Mouse (Mus musculus) midbrain, postnatal 0 days (tissue): ENCODE data around the gene Ddb2. TPM values are rescaled to one million over a fixed set of nuclear protein-coding genes. Genes with fewer than 3 reads are reported as not detected.

Experiments used
- ATAC-seq: fragments of 200-750 bp; cut with Nextera tagmentation; 2 replicates; pipeline ENCODE4 v1.8.0; 2017; ENCODE audit warnings: moderate number of reproducible peaks, mild to moderate bottlenecking, moderate TSS enrichment, moderate library complexity; ENCODE audit not compliant: low FRiP score
- DNase-seq: peaks from one replicate; pipeline ENCODE4 v3.0.0-alpha.2; 2015; ENCODE audit warnings: low spot score
- H3K27ac ChIP-seq: fragments of 300-500 bp; sonication (generic); 2 replicates; pipeline ENCODE4 v1.5.1; 2014; ENCODE audit warnings: low read depth, mild to moderate bottlenecking, low read length, mixed read lengths
- H3K27me3 ChIP-seq: fragments of 300-500 bp; sonication (generic); 2 replicates; pipeline ENCODE4 v1.6.1; 2014; ENCODE audit warnings: low read length, control low read depth, mixed read lengths; ENCODE audit not compliant: insufficient read depth
- H3K36me3 ChIP-seq: fragments of 300-500 bp; sonication (generic); 2 replicates; pipeline ENCODE4 v1.6.1; 2014; ENCODE audit warnings: low read length, control low read depth, mixed read lengths; ENCODE audit not compliant: insufficient read depth
- H3K4me1 ChIP-seq: fragments of 300-500 bp; sonication (generic); 2 replicates; pipeline ENCODE4 v1.6.1; 2014; ENCODE audit warnings: mild to moderate bottlenecking, control low read depth, antibody characterized with exemption, low read length, mixed read lengths; ENCODE audit not compliant: insufficient read depth
- H3K4me2 ChIP-seq: fragments of 300-500 bp; sonication (generic); 2 replicates; pipeline ENCODE4 v1.6.1; 2014; ENCODE audit warnings: low read depth, mild to moderate bottlenecking, low read length, mixed read lengths; ENCODE audit not compliant: poor library complexity, severe bottlenecking
- H3K4me3 ChIP-seq: fragments of 300-500 bp; sonication (generic); 2 replicates; pipeline ENCODE4 v1.5.1; 2014; ENCODE audit warnings: low read depth, mild to moderate bottlenecking, low read length, moderate library complexity
- H3K9ac ChIP-seq: fragments of 300-500 bp; sonication (generic); replicated peaks from 2 replicates; pipeline ENCODE4 v1.6.1; 2014; ENCODE audit warnings: mild to moderate bottlenecking, low read length, moderate library complexity, mixed read lengths; ENCODE audit not compliant: poor library complexity, severe bottlenecking
- H3K9me3 ChIP-seq: fragments of 300-500 bp; sonication (generic); 2 replicates; pipeline ENCODE4 v1.6.1; 2016; ENCODE audit warnings: low read length, control low read depth
- CTCF ChIP-seq: IDR thresholded peaks from 2 replicates; pipeline ENCODE4 v1.5.1; 2016; ENCODE audit warnings: antibody characterized with exemption, mild to moderate bottlenecking
- WGBS: fragments of 180-500 bp; shearing (Covaris S2); extraction: QIAGEN DNeasy Blood & Tissue Kit; methylation state at CpG from one replicate; pipeline ENCODE4 v1.1.7; 2014; 5-methylcytosine and 5-hydroxymethylcytosine counted together
- polyA plus RNA-seq: library from polyadenylated mRNA; unstranded; fragments of >200 nt; fragmentation: Nextera tagmentation; extraction: Ambion mirVana; gene quantifications from 2 replicates; pipeline ENCODE4 v1.2.1, GENCODE M21; 2015
- total RNA-seq: library from RNA; depleted of rRNA; stranded (reverse); fragments of >200 nt; gene quantifications from 2 replicates; pipeline ENCODE4 v1.2.3, GENCODE M21; 2014

Gene Ddb2
- total and polyA plus RNA-seq, 2 experiments from 2014 or later: 7.9 to 13.4 TPM

DNA sequence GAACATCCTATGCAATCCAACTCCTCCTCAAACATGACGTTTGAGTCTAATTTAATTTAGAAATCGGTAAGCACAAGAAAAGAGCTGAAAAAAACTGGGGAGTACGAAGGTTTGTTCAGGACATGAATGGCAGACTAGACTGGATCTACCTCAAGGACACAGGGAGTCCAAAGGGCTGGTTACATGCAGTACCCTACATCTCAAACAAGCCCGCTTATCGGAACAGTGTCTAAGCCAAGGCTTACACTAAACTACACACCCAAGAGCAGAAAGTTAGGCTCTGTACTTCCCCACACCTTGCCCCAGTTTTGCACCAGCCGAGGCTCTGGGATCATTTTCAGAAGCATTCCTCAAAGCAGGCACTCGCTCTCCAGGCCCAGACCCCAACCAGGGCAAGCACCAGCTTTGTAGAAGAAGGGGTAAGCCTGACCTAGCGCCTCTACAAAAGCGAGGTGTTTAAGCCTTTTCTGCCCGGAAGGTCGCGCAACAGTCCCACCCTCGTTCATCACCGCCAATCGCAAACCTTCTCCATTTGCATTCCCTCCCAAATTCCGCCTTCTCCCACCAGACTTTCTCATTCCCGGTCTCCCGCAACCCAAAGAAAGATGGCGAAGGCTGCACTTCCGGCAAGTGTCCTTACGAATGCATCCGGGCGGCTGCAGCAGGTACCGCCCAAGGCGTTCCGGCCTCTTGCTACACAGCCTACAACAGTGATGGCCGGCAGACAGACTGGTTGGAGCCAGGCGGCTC, 34.4 kb downstream of the Ddb2 start, which contains the start of the genes Nr1h3 and Acp2:
TSS of gene Nr1h3 (minus strand) at position 613 of the 750 bp plus-strand sequence.
TSS of gene Acp2 (plus strand) at position 664 of the 750 bp plus-strand sequence.
- H3K27me3 ChIP-seq: no peaks in the 10 kb centered on the region
- H3K4me1 ChIP-seq: peaks cover 12% of the 10 kb centered on the region; the same call in 1 of the 2 replicates
- ATAC-seq: peak; percentile 96
- peak within 1 kb of the TSS; percentile 84 for H3K27ac ChIP-seq
- peak; percentile 18; the same call in 1 of the 2 replicates for TF ChIP-seq CTCF
- peak; percentile 96 for DNase-seq
- 2% methylated on average over 28 of the region's 28 CpGs for WGBS
- peak within 1 kb of the TSS; percentile 68 for H3K4me2 ChIP-seq
- H3K4me3 ChIP-seq: peak within 1 kb of the TSS; percentile 52
- H3K9ac ChIP-seq: peak within 1 kb of the TSS; percentile 76
- peaks cover 12% of the 10 kb centered on the region; the same call in 1 of the 2 replicates for H3K36me3 ChIP-seq
- H3K9me3 ChIP-seq: no peaks in the 10 kb centered on the region

GRCm38 (mm10) chr2:91198888-91199287, 37.9 kb downstream of the Ddb2 start:
- Histone ChIP-seq H3K9ac (no peak overlapping the region), H3K9me3 (no peaks in the 10 kb centered on the region), H3K36me3 (no peaks in the 10 kb centered on the region), H3K4me3 (no peak overlapping the region), H3K4me2 (no peak overlapping the region), H3K27ac (no peak overlapping the region), H3K27me3 (no peaks in the 10 kb centered on the region), H3K4me1 (peaks cover 10% of the 10 kb centered on the region; the same call in 1 of the 2 replicates)
- TF ChIP-seq CTCF: no peak
- ATAC-seq (no peak), DNase-seq (no peak)
- 85% methylated on average over 3 of the region's 3 CpGs for WGBS

DNA sequence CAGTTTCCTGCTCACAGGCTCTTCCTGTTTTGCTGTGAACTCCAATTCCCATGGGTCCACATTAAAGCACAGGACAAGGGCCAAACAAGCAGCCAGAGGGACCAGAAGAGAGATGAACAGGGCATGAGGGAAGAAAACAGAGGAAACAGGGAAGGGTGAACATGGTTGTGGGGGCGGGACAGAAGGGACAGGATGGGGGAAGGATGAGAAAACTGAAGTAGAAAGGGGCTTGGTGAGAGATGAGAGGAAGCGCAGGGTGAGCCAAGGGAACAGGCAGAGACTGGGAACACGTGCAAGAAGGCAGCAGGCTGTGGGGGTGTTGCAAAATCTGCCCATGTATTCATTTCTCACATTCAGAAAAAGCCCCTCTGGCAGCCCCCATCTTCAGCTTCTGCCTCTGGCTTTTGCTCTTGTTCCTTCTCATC, 40.2 kb downstream of the Ddb2 start:
- Histone ChIP-seq H3K9me3 (no peaks in the 10 kb centered on the region), H3K4me3 (no peak overlapping the region), H3K36me3 (no peaks in the 10 kb centered on the region), H3K27ac (no peak overlapping the region), H3K27me3 (no peaks in the 10 kb centered on the region), H3K4me1 (0 out of 2 replicates have a peak, but pooled peaks cover 3% of the 10 kb centered on the region), H3K9ac (no peak overlapping the region), H3K4me2 (no peak overlapping the region)
- no peak for TF ChIP-seq CTCF
- no peak for ATAC-seq
- WGBS: 70% methylated on average over 3 of the region's 3 CpGs
- DNase-seq: no peak

DNA sequence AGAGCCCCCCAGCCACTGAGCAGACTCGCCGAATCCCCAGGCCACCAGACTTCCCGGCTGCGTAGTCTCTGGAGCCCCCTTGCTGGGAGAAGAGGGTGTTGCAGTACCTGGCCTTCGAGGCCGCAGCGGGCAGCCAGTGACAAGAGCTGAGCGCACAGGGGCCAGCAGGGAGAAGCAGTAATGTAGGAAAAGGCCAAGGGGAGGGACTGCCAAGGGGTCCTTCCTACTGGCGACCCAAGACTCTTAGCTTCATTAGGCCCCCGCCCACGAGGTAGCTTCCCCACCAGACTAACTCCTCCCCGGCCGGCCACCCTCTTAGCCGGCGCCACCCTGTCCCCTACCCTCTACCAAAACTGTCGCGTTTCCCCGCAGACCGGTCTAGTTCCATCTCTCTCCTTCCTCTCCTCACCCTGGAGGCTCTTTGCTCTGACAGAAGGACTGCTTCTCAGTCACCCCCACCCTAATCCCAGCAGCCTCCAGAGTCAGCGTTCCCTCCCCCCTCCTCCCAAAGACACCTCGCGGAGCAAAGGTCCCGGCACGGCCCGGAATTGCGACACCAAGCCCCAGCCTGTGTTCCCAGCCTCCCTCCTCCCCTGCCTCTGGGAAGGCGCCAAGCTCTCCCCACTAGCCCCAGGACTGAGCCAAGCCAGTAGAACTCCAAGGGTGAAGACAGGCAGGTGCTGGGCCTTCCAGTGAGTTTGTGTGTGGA, 42.0 kb downstream of the Ddb2 start:
- Histone ChIP-seq H3K4me2 (peak overlapping the region; percentile 47), H3K9me3 (no peaks in the 10 kb centered on the region), H3K27ac (no peak overlapping the region), H3K9ac (peak overlapping the region; percentile 29), H3K36me3 (no peaks in the 10 kb centered on the region), H3K4me1 (0 out of 2 replicates have a peak, but pooled peaks cover 3% of the 10 kb centered on the region), H3K4me3 (peak overlapping the region; percentile 23; the same call in 1 of the 2 replicates), H3K27me3 (no peaks in the 10 kb centered on the region)
- 2% methylated on average over 27 of the region's 27 CpGs for WGBS
- ATAC-seq (peak; percentile 72), DNase-seq (peak; percentile 56)
- TF ChIP-seq CTCF: peak; percentile 80

DNA sequence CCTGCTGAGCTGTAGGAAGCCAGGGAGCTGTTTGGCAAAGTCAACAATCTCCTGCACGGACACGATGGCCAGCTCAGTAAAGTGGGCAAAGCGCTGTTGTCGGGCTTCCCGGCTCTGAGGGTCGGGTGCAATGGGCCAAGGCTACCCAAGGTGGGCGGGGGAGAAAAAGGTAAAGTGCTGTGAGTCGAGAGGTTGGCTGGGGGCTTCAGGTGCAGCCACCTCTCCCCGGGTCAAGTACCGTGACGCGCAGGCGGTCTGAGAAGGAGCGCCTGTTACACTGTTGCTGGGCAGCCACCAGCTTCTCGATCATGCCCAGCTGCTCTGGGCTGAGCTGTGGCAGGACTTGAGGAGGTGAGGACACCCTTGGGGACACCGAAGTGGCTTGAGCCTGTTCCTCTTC, 46.3 kb downstream of the Ddb2 start:
- WGBS: 93% methylated on average over 16 of the region's 16 CpGs
- Histone ChIP-seq H3K27ac (no peak overlapping the region), H3K4me1 (0 out of 2 replicates have a peak, but pooled peaks cover 3% of the 10 kb centered on the region), H3K9me3 (no peaks in the 10 kb centered on the region), H3K9ac (no peak overlapping the region), H3K36me3 (no peaks in the 10 kb centered on the region), H3K4me3 (no peak overlapping the region), H3K27me3 (no peaks in the 10 kb centered on the region), H3K4me2 (no peak overlapping the region)
- no peak for DNase-seq
- TF ChIP-seq CTCF: no peak
- 0 out of 2 replicates have a peak, but pooled peaks have one; percentile 32 for ATAC-seq
